Mouse (Mus musculus) embryonic fibroblast, embryonic 13.5 days (primary cell): ENCODE results near the gene Prps1l1.

ENCODE experiments used
- CTCF ChIP-seq: IDR thresholded peaks from 2 replicates; pipeline ENCODE4 v1.5.1; 2011; ENCODE audit warnings: mild to moderate bottlenecking, control low read depth, low read length, moderate library complexity, borderline replicate concordance; ENCODE audit not compliant: insufficient read depth
- POLR2A ChIP-seq: IDR thresholded peaks from 2 replicates; pipeline ENCODE4 v1.6.1; 2011; ENCODE audit warnings: low read depth, mild to moderate bottlenecking, control low read depth, low read length, moderate library complexity

GRCm38 (mm10) chr12:35021285-35021684 lies 36.7 kb downstream of the Prps1l1 start:
- TF ChIP-seq CTCF (no peak), POLR2A (no peak)
